Mouse (Mus musculus) lung, postnatal 10 days (tissue): ENCODE measurements around the gene Hist1h2bh.
"Not testable (repeated sequence)": the region's sequence is repeated elsewhere in the genome, so short reads cannot be mapped to it uniquely, and the experiment has no call there.

Source experiments
- DNase-seq: peaks from one replicate; pipeline ENCODE4 v3.0.0; 2021

The Hist1h2bh gene

DNA sequence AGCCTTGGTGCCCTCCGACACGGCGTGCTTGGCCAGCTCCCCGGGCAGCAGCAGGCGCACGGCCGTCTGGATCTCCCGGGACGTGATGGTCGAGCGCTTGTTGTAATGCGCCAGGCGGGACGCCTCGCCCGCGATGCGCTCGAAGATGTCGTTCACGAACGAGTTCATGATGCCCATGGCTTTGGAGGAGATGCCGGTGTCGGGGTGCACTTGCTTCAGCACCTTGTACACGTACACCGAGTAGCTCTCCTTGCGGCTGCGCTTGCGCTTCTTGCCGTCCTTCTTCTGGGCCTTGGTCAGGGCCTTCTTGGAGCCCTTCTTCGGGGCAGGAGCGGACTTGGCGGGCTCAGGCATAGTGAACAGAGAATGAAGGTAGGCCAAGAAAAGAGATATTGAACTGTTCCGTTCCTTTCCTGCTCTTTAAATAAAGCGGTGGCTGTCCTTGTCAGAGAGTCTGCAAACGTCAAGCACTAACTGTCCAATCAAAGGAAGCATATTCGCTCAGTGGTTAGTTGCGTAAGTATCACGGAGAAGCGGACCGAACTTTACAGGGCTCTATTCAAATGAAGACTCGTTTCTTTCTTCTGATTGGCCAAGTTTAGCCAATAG lies at the start of gene Hist1h2bh:
TSS of gene Hist1h2bh (minus strand) at position 394 of the 609 bp plus-strand sequence.
- DNase-seq, result peak; percentile 81

DNA sequence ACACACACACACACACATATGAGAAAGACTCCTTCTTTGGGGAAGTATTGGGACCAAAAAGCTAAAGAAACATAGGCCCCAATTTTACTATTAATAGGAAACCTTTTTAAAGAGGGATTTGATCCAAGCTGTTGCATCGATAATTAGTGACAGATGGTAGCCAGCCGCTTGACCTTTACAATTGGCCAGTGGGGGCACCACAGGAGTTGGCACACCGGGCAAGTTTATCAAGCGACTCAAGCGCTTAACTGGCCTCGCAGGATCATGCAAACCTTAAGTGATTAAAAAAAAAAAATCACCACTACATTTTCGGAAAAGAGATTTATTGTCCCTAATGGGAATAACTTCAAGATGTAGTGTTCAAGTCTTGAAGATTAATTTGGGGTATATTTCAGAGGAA lies 49.4 kb upstream of the Hist1h2bh start:
- no peak for DNase-seq

DNA sequence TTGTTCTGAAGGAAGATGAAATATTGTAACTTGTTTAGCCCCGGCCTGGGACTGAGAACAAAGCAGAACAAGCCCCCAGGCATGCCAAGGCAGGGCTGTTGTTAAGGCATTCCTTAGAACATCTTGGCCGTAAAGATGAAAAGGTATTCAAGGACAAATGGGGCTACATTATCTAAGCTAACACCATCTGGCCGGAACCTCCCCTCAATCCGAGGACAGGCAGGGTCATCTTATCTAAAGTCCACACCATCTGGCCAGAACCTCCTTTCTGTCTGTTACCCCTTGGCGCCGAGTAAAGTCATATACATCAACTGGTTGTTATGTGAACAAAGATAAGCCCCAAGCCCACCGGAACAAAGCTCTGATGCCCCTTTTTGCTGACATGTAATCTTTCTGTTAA lies 48.7 kb upstream of the Hist1h2bh start:
- DNase-seq, result not testable (repeated sequence)

DNA sequence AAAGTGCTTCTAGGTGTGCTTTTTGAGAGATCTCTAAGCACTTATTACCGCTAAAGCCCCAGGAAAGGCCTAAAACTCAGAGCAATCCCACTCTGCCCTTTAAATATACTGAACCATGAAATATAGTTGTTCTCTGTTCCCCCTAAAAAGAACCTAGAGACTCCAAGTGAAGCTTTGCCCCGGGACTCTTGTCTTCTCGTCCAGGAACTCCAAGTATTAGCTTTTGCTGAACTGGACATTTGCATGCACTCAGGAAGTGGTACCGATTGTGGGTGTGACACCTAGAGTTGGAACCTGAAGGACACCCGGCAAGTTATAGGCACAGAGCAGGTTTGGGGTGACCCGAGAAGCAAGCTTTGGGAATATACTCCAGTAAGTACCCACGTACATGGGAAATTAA lies 48.0 kb upstream of the Hist1h2bh start:
- DNase-seq, result no peak

DNA sequence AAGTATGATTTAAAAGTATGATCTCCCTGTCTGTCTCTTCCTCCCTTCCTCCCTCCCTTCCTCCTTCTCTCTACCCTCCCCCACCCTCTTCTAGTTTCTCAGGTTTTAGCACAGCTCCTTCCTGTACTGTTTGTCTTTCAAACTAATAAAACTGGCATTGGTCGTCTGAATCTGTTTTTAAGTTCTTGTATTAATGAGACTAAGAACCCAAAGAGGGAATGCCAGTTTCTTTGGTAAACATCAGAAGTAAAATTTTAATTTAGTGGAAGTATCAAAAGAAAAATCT lies 43.7 kb upstream of the Hist1h2bh start:
- no peak for DNase-seq

DNA sequence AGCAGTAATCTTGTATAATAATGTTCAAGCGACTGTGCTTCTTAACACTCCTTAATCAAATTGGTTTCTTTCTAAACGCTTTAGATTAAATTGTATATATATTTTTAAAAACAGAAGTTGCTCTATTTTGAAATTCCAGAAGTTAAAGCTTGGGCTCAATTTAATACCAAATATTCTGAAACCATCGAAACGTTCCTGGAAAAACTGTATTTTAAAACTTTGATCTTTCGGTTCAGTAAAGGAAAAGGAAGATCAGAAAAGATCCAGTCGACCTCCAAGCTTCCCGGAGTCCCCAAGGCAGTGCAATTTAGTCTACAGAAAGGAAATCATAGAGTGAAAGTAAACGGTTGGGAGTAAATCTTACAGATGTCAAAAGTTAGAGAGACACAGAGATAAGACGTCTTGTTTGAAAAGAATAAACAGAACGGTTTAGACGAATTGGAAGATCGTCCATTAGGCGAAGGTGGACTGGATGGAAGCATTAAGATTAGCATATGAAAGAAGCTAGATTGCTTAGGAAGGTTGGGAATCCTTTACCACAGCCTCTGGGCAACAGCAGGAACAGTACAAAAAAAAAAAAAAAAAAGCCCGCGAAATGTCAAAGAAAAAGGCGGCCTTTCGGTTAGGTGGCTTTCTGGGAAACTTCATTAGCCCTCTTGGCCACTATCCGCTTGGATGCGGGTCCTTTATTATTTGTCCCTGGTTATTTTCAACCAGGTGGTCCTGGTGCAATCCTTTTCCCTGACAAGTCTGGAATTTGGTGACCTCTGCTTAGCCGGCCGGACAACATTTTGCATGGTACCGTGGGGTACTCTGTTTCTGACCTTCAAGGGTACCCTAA lies 43.1 kb upstream of the Hist1h2bh start:
- DNase-seq, result no peak

DNA sequence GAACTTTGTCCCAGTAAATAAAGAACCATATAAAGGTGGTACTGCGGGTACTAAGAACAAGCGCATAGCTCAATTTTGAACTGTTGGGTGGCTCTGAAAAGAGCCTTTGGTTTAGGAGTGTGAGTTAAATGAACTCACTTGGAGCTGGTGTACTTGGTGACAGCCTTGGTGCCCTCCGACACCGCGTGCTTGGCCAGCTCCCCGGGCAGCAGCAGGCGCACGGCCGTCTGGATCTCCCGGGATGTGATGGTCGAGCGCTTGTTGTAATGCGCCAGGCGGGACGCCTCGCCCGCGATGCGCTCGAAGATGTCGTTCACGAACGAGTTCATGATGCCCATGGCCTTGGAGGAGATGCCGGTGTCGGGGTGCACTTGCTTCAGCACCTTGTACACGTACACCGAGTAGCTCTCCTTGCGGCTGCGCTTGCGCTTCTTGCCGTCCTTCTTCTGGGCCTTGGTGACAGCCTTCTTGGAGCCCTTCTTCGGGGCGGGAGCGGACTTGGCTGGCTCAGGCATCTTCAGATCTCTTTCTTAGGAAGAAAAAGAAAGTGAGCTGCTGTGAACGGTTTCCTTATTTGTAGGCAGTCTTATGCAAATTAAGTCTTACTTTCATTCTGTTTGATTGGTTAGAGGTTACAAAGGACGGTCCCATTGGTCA lies 42.4 kb upstream of the Hist1h2bh start:
- peak; percentile 80 for DNase-seq

DNA sequence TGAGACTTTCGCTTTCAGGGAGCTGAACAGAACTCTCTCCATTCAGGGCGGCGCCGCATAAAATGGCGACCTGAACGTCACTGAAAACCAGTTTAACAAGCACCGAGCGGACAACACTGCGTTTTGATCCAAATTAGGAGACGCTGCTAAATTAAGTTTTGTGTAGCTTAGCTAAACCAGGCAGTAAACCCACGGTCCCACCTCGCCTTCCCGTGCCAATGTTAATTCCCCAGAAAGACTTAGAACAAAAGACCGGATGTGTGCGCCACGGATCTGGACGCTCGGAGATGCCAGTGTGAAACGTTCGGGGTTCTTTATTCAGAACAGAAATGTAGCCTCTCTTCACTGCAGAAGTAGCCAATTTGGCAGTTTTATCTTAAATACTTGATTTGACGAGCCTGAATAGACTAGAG lies 41.8 kb upstream of the Hist1h2bh start:
- DNase-seq, result peak; percentile 84

DNA sequence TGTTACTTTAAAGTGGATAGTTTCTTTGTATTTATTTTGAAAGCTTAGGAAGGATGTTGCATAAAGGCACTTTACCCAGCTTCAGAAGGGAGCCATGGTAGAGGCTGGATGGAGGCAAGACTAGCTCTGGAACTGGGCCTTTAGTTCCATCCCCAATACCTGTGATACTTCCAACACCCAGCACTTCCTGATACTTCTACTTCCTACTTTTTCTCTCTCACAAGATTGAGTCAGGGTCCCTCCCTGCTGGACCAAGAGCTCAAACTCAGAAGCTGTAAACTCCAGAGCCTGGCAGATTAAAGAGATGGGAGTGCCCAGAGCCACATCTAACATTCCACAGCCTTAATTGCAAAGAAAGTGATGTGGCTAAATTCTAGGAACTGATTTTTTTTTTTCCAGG lies 41.1 kb upstream of the Hist1h2bh start:
- no peak for DNase-seq

DNA sequence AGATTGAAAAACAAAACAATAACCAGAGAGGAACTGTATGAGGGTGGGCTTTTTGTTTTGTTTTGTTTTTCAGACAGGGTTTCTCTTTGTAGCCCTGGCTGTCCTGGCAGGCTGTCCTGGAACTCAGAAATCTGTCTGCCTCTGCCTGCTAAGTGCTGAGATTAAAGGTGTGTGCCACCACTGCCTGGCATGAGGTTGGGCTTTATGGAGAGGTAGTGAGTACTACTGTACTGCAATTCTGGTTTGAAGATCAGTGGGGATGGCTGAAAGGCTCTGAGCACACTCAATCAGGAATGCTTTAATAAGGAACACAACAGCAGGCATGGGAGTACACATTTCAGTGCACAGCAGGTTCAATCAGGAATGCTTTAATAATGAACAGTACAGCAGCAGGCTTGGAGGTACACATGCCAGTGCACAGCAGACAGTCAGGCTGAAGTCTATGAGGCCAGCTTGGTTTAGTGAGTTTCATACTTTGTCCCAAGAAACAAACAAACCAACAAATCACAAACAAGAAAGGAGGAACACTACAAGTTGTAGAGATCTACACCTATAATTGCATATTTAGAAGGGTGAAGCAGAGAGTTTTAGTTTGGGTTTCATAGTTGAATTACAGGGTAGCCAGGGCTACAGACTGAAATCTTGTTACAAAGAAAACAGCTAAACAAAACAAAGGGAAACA lies 40.3 kb upstream of the Hist1h2bh start:
- DNase-seq, result no peak

DNA sequence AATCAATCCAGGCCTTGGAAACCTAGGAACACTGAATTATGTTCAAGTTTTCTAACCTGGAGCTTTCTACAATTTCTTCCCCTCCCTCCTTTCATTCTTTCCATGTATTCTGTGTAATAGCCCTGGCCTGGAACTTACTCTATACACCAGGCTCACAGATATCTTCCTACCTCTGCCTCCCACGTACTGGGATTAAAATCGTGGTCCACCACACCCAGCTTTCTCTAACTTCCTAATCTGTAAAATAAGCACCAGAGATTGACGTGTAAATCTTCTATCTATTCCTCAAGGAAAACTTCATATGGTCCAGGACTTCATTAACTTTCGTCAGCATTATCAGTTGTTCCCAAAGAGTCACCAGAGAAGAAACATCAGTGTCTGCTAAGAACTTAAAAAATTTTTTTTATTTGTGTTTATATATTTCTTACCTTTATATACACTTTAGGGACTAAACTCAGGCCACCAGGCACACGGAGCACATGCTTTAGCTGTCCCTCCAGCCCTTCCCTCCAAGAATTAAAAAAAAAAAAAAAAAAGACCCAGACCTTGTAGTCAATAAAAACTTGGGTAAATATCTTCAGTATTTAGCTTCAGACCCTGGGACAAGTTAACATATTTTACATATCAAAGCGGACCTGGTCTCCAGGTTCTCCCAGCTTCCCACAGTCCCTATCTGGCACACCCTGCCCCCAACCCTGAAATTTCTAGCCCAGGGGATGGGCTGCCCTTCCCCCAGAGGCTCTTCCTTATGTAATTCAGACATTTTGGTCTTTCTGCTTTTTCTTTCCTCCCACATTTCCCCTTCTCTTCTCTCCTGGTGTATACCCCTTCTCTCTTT lies 39.2 kb upstream of the Hist1h2bh start:
- no peak for DNase-seq

DNA sequence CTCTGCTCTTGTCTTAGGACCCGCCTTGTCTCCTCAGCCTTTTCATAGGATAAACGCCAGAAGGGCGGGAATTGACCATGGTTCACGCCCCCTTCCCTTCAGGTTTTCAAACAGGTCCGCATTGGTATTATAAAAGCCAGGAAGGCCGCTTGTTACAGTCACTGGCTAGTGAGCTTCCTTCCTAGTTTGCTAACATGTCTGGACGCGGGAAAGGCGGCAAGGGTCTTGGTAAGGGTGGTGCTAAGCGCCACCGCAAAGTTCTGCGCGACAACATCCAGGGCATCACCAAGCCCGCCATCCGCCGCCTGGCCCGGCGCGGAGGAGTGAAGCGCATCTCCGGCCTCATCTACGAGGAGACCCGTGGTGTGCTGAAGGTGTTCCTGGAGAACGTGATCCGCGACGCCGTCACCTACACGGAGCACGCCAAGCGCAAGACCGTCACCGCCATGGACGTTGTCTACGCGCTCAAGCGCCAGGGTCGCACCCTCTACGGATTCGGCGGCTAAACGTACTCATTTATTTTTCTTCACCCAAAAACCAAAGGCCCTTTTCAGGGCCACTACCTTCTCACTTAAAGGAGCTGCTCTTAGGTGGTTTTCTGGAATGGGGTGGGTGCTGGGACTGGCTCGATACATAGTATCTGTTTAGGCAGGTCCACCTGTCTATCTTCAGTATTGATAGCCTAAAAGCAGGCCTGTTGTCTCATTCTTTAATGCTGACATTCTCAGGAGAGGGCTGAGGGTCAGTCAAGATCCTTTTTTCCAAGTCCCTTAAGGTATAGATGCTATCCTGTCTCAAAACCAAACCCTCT lies 38.4 kb upstream of the Hist1h2bh start, which contains the start of gene Hist1h4d:
TSS of gene Hist1h4d (plus strand) at position 191 of the 811 bp plus-strand sequence.
- peak; percentile 99 for DNase-seq

DNA sequence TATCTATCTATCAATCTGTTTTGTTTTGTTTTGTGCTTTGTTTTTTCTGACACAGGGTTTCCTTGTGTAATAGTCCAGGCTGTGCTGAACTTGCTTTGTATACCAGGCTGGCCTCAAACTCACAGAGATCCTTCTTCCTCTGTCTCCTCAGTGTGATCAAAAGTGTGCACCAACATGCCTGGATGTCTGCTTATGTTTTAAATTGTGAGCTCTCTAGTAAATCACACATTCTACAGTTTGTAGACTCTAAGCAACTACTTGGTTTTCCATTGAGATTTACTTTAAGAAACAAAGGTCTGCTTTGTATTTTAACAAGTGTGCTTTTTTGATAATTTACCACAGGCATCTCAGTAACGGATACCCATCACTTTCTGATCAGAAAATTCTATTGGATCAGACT lies 34.6 kb upstream of the Hist1h2bh start:
- DNase-seq, result no peak

DNA sequence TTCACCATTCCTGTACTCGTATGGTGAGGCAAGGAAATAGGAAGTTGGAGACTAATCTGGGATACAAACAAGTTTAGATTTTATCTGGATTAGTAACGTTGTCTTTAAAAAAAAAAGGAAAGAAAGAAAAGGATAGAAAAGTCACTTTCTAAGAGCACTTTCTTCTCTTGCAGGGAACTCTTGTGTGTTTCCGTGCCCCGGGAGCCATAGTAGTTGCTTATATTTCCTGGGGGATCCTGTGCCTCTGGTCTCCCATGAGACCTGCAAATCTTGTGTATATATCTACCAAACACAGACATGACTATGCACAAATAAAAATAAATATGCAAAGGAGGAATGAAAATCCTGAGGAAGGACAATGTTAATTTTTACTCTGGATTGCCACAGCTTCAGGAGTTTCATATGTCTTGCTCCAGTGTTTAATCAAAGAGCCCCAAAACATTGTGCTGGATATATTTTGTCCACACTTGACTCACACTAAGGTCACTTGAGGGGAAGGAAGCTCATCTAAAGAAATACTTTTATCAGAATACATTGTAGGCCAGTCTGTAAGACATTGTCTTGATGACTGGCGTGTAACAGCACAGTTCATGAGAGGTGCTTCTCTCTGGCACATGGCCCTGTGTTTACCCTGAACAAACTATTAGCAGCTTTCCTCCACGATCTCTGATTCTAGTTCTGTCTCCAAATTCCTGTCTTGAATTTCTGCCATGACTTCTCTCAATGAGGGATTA lies 33.9 kb upstream of the Hist1h2bh start:
- DNase-seq, result no peak

DNA sequence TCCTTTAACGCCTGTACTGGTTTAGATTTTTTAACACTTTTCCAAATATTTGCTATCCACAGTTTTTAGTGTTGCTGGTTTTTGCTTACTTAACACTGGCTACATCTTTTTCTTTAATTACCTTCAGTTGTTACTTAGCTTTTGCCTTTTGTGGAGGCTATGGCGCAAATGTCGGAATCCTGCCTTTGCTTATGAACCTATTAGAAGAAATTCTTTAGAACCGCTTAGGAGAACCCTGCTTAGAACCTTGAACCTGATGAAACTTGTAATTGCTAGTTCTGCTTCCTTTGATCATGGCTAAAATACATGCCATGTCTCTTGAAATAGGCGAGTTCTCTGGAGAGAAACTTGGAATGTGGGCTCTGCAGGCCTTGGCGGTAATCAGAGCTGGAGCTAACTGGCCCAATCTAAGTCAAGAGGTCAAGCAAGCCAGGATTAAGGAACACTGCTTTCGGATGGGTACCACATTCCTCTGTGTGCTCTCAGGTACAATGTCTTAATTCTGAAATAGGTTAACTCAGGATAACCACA lies 33.2 kb upstream of the Hist1h2bh start:
- DNase-seq, result no peak

DNA sequence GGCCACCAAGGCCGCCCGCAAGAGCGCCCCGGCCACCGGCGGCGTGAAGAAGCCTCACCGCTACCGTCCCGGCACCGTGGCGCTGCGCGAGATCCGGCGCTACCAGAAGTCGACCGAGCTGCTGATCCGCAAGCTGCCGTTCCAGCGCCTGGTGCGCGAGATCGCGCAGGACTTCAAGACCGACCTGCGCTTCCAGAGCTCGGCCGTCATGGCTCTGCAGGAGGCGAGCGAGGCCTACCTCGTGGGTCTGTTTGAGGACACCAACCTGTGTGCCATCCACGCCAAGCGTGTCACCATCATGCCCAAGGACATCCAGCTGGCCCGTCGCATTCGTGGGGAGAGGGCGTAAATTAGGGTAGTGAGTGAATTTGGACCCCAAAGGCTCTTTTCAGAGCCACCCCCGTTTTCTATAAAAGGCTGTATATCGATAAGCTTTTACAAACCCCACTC lies 32.7 kb upstream of the Hist1h2bh start:
- not testable (repeated sequence) for DNase-seq

DNA sequence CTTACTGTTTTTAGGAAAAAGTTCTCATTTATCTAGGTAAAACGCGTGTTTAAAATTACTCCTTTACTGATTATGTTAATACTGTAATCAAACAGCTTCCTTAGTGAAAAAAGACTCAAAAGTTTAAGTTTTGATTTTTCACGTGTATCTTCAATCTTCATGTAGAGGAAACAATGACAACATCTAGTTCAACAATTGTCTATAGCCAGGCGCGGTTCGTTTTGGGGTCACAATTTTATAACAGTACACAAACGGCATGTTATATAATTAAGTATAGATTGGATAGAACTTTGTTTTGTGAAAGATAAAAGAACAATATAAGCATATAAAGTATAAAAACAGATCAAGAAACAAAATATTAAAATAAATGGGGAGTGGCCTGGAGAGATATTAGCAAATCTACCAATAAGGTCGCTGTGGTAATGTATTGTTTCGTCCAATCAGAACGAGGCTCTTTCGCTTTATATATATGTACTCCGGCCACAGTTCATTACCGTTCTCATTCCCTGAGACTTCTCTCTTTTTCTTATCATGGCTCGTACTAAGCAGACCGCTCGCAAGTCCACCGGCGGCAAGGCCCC lies 32.2 kb upstream of the Hist1h2bh start, which contains the start of gene Hist1h3d:
TSS of gene Hist1h3d (plus strand) at position 493 of the 581 bp plus-strand sequence.
- peak; percentile 63 for DNase-seq

DNA sequence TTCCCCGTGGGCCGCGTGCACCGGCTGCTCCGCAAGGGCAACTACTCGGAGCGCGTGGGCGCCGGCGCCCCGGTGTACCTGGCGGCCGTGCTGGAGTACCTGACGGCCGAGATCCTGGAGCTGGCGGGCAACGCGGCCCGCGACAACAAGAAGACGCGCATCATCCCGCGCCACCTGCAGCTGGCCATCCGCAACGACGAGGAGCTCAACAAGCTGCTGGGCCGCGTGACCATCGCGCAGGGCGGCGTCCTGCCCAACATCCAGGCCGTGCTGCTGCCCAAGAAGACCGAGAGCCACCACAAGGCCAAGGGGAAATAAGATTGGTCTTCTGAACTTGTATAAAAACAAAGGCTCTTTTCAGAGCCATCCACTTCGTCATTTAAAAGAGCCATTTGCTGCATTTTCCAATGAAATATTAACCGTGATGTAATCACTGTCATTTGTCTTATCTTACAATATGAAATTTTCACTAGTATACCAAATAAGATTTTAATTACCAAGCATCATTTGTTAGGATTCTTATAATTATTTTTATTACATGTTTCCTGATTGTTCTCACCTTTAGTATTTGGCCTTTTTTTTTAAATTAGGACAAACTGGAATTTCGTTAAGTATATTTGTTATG lies 31.5 kb upstream of the Hist1h2bh start:
- DNase-seq, result not testable (repeated sequence)

DNA sequence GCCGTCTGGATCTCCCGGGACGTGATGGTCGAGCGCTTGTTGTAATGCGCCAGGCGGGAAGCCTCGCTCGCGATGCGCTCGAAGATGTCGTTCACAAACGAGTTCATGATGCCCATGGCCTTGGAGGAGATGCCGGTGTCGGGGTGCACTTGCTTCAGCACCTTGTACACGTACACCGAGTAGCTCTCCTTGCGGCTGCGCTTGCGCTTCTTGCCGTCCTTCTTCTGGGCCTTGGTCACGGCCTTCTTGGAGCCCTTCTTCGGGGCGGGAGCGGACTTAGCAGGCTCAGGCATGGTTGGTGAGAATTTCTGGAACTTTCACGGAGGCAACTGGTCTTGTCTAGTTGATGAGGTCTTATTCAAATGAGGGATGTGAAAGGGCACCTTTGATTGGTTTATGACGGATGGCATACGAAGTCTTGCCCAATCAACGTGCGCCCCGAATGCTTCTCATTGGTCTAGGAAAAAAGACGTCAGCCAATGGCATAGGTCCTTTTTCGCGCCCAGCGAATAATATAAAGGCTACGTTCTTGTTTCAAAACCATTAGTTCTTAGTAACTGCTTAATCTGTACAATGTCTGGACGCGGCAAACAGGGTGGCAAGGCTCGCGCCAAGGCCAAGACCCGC lies 30.8 kb upstream of the Hist1h2bh start, which contains the start of the genes Hist1h2bf and Hist1h2ad:
TSS of gene Hist1h2bf (minus strand) at position 299 of the 627 bp plus-strand sequence.
TSS of gene Hist1h2ad (plus strand) at position 484 of the 627 bp plus-strand sequence.
- peak; percentile 95 for DNase-seq
